Mouse (Mus musculus) liver, embryonic 13.5 days (tissue): ENCODE data around the gene Gcgr. TPM values are rescaled to one million over a fixed set of nuclear protein-coding genes. Genes with fewer than 3 reads are reported as not detected.
A peak's percentile ranks its signal among the peaks of the same experiment; 100 is the strongest.
"Not testable (repeated sequence)": the region's sequence is repeated elsewhere in the genome, so short reads cannot be mapped to it uniquely, and the experiment has no call there.

ENCODE experiments used
- ATAC-seq: fragments of 200-750 bp; cut with Nextera tagmentation; 2 replicates; pipeline ENCODE4 v1.8.0; 2017; ENCODE audit warnings: low read depth, mild to moderate bottlenecking, moderate number of reproducible peaks, moderate library complexity
- DNase-seq: peaks from one replicate; pipeline ENCODE4 v3.0.0; 2022
- H3K27ac ChIP-seq: fragments of 300-500 bp; sonication (generic); 2 replicates; pipeline ENCODE4 v1.5.1; 2015; ENCODE audit warnings: moderate library complexity, mild to moderate bottlenecking, inconsistent platforms
- H3K27me3 ChIP-seq: fragments of 300-500 bp; sonication (generic); 2 replicates; pipeline ENCODE4 v1.6.1; 2015; ENCODE audit warnings: mild to moderate bottlenecking, inconsistent platforms
- H3K36me3 ChIP-seq: fragments of 300-500 bp; sonication (generic); 2 replicates; pipeline ENCODE4 v1.6.1; 2015; ENCODE audit warnings: mild to moderate bottlenecking, inconsistent platforms
- H3K4me1 ChIP-seq: fragments of 300-500 bp; sonication (generic); replicated peaks from 2 replicates; pipeline ENCODE4 v1.6.1; 2015; ENCODE audit warnings: inconsistent platforms
- H3K4me2 ChIP-seq: fragments of 300-500 bp; sonication (generic); 2 replicates; pipeline ENCODE4 v1.6.1; 2015; ENCODE audit warnings: inconsistent platforms, mild to moderate bottlenecking, moderate library complexity
- H3K4me3 ChIP-seq: fragments of 300-500 bp; sonication (generic); replicated peaks from 2 replicates; pipeline ENCODE4 v1.5.1; 2015; ENCODE audit warnings: mild to moderate bottlenecking, inconsistent platforms
- H3K9ac ChIP-seq: fragments of 300-500 bp; sonication (generic); 2 replicates; pipeline ENCODE4 v1.6.1; 2015; ENCODE audit warnings: mild to moderate bottlenecking, inconsistent platforms
- H3K9me3 ChIP-seq: fragments of 300-500 bp; sonication (generic); replicated peaks from 2 replicates; pipeline ENCODE4 v1.6.1; 2016; ENCODE audit warnings: inconsistent platforms
- WGBS: fragments of 180-500 bp; shearing (Covaris S2); methylation state at CpG from one replicate; pipeline ENCODE4 v1.1.7; 2015; ENCODE audit not compliant: insufficient replicate concordance; 5-methylcytosine and 5-hydroxymethylcytosine counted together
- polyA plus RNA-seq: library from polyadenylated mRNA; unstranded; fragments of >200 nt; fragmentation: Nextera tagmentation; extraction: Ambion mirVana; gene quantifications from 2 replicates; pipeline ENCODE4 v1.2.1, GENCODE M21; 2015

Gene Gcgr
- polyA plus RNA-seq, 1 experiment from 2014 or later, result 10.0 TPM

DNA sequence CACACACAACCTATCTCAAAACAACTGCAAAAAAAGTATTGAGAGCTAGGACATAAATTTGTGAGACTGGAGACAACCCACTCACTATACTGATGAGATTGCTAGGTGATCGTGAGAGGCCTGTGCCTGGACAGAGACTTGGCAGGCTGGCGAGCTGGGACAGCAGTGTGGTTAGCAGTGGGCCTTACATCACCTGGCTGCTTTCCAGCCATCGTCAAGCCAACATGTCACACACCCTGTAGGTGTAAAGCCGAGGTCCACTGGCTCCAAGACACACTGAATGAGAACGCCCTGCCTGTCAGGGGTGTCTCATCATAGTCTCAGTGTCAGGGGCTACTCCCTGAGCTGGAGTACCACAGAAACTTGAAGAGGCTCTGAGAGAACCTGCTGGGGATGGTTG lies 22.2 kb downstream of the Gcgr start:
- DNase-seq, result no peak
- no peak overlapping the region for H3K9ac ChIP-seq
- WGBS, result 62% methylated on average over 5 of the region's 5 CpGs

DNA sequence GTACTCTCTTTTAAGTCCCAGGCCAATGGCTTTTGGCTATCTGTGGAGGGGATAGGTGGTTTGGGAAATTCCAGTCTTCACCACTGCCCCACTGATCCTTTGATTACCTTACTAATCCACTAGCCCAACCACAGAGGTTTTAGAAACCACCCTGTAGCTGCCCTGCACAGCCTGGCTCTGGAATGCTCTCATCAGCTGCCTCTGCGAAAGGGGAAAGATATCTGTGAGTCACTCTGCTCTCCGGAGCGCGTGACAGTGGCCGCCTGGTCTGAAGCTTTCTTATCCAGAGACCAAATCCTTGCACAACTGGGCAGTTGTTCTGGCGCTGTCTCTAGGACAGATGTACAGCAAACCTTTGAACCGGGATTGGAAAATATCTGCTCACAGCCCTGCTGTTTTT lies 24.3 kb downstream of the Gcgr start:
- H3K4me3 ChIP-seq, result no peak overlapping the region
- DNase-seq (no peak), ATAC-seq (no peak)
- no peaks in the 10 kb centered on the region for H3K9me3 ChIP-seq
- WGBS, result 55% methylated on average over 7 of the region's 7 CpGs
- no peak overlapping the region for H3K9ac ChIP-seq
- no peak overlapping the region for H3K27ac ChIP-seq
- H3K4me2 ChIP-seq, result no peak overlapping the region
- H3K27me3 ChIP-seq, result no peaks in the 10 kb centered on the region
- H3K4me1 ChIP-seq, result peaks cover 8% of the 10 kb centered on the region
- H3K36me3 ChIP-seq, result peaks cover 7% of the 10 kb centered on the region

More for the DNA sequence above, 22.2 kb downstream of the Gcgr start:
- no peaks in the 10 kb centered on the region for H3K27me3 ChIP-seq
- H3K4me2 ChIP-seq, result no peak overlapping the region
- no peak overlapping the region for H3K27ac ChIP-seq
- H3K36me3 ChIP-seq, result no peaks in the 10 kb centered on the region
- H3K4me1 ChIP-seq, result peaks cover 27% of the 10 kb centered on the region
- H3K9me3 ChIP-seq, result no peaks in the 10 kb centered on the region
- no peak overlapping the region for H3K4me3 ChIP-seq
- no peak for ATAC-seq

DNA sequence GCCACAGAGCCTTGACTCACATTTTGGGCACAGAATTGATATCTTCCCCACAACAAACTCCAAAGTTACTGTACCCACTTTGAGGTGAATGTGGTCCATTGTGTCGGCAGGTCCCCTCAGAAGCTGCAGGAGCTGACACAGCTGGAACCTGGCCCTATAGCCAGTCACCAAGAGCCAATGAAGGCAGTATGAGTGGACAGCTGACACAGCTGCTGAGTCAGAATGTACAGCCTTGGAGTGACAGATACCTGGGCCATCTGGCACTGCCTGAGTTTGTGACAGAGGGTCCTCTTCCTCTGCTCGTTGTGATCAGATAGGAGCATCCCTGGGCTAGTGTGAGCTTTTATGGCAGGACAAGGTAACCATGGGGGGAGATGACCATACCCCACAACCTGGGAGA lies 24.8 kb downstream of the Gcgr start:
- ATAC-seq, result no peak
- Histone ChIP-seq H3K36me3 (peaks cover 12% of the 10 kb centered on the region), H3K27ac (no peak overlapping the region), H3K4me1 (peaks cover 4% of the 10 kb centered on the region), H3K9ac (no peak overlapping the region), H3K27me3 (no peaks in the 10 kb centered on the region), H3K9me3 (no peaks in the 10 kb centered on the region), H3K4me2 (no peak overlapping the region), H3K4me3 (no peak overlapping the region)
- DNase-seq, result no peak
- WGBS, result 29% methylated on average over 2 of the region's 2 CpGs

DNA sequence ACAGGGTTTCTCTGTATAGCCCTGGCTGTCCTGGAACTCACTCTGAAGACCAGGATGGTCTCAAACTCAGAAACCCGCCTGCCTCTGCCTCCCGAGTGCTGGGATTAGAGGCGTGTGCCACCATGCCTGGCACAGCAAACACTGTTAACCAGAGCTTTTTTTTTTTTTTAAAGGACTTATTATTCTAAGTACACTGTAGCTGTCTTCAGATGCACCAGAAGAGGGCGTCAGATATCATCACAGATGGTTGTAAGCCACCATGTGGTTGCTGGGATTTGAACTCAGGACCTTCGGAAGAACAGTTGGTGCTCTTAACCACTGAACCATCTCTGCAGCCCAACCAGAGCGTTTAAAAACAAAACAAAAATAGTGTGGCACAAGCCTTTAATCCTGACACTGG lies 28.3 kb downstream of the Gcgr start:
- 75% methylated on average over 6 of the region's 6 CpGs for WGBS
- not testable (repeated sequence) for H3K9ac ChIP-seq, H3K4me1 ChIP-seq, H3K4me3 ChIP-seq, H3K9me3 ChIP-seq, H3K27me3 ChIP-seq, H3K27ac ChIP-seq, ATAC-seq, H3K4me2 ChIP-seq, DNase-seq
- peaks cover 47% of the 10 kb centered on the region for H3K36me3 ChIP-seq

DNA sequence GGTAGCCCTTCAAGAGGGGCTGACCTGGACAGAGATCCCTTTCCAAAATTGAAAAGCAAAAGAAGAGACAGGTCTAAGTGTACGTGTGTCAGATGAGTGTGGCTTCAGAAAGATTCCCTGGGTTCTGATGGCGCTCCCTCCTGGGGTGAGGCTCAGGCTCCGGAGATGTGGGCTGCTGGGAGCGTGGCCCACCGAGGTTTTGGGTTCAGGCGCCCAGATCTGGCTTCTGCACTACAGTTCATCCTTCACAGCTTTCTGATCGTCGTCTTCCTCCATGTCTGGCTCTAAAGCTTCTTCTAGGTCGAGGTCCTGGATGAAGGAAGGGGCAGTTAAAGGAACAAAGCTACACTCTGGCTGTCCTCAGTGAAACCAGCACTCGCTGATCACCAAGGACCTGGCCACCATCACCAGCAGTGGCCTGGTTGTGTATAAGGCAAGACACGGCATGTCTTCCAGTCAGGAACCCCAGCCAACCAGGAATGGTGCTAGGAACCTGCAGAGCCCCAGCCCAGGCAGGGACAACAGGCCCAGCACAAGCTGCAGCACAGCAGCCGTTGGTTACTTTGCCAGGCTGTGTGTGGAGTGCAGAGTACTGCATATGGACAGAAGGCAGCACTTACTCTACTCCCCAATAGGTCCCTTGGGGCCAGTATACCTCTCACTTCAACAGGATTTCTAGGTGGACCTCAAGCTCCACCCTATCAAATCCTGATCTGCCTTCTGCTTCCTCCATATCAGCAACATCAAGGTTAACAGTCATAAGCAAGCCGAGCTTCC lies 30.6 kb downstream of the Gcgr start:
- H3K4me1 ChIP-seq, result no peaks in the 10 kb centered on the region
- H3K9me3 ChIP-seq, result no peaks in the 10 kb centered on the region
- H3K27ac ChIP-seq, result no peak overlapping the region
- peaks cover 69% of the 10 kb centered on the region for H3K36me3 ChIP-seq
- WGBS, result 80% methylated on average over 13 of the region's 13 CpGs
- DNase-seq (no peak), ATAC-seq (no peak)
- no peak overlapping the region for H3K9ac ChIP-seq
- H3K27me3 ChIP-seq, result no peaks in the 10 kb centered on the region
- no peak overlapping the region for H3K4me3 ChIP-seq
- no peak overlapping the region for H3K4me2 ChIP-seq

DNA sequence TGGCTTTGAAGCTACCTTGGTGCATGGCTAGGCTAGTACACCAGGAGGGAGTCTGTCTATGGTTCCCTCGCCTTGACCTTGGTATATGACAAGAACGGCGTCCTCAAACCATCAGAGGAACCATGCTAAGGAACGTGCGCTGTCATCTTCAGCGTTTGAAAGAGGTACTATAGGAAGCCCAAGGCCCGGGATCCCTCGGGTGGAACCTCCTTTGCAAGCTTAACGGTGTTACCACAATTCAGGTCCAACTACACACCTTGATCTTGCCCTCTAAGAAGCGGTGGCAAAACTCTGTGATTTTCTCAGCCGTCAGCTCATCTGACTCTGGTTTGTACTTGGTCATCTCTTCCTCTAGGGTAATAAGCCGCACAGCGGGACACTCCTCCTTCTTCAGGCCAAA lies 32.5 kb downstream of the Gcgr start:
- peaks cover 87% of the 10 kb centered on the region for H3K36me3 ChIP-seq
- no peak for DNase-seq

DNA sequence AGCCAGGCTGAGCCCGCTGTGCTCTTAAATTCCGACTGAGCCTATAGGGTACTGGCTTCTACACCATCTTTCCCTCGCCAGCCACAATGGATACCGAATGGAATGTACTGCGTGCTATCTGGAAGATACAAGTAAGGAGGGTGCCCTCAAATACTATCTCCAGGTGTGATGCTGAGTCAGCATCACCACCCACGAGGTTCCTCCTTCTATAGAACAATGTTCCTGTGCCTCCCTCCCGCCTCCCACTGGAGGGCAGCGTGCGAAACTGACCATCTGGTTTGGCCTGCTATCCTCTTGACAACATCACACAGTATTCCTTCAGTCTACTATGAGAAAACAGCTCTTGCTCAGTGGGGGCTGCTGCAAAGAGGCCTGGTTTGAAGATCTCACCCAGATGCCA lies 34.6 kb downstream of the Gcgr start:
- Histone ChIP-seq H3K4me1 (peaks cover 25% of the 10 kb centered on the region), H3K36me3 (peaks cover 95% of the 10 kb centered on the region), H3K27me3 (no peaks in the 10 kb centered on the region), H3K9ac (no peak overlapping the region), H3K4me3 (no peak overlapping the region), H3K9me3 (no peaks in the 10 kb centered on the region), H3K4me2 (no peak overlapping the region), H3K27ac (no peak overlapping the region)
- DNase-seq (no peak), ATAC-seq (no peak)
- 82% methylated on average over 9 of the region's 9 CpGs for WGBS

More for the DNA sequence above, 32.5 kb downstream of the Gcgr start:
- no peak overlapping the region for H3K27ac ChIP-seq
- H3K4me2 ChIP-seq, result no peak overlapping the region
- no peak overlapping the region for H3K9ac ChIP-seq
- H3K4me1 ChIP-seq, result peaks cover 12% of the 10 kb centered on the region; the same call in 1 of the 2 replicates
- ATAC-seq, result no peak
- WGBS, result 87% methylated on average over 13 of the region's 13 CpGs
- H3K4me3 ChIP-seq, result no peak overlapping the region
- no peaks in the 10 kb centered on the region for H3K27me3 ChIP-seq
- no peaks in the 10 kb centered on the region for H3K9me3 ChIP-seq

DNA sequence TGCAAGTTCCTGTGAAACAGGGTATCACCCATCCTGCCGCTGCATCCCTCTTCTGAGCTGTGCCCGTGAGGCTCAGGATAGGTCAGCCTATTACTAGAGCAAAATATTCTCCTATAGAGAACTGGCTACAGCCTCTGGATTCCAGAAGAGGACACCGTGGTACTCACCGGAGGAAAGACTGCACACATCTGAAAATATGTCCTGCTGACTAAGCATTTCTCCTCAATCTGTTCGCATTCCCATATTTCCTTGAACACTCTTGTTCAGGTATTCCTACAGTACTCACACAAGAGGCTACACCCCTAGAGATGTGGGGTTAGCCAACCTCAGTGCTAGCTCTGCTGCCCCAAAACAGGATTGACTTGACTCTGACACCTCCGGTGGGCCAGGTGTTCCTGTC lies 37.8 kb downstream of the Gcgr start:
- ATAC-seq (no peak), DNase-seq (no peak)
- no peak overlapping the region for H3K4me2 ChIP-seq
- no peaks in the 10 kb centered on the region for H3K9me3 ChIP-seq
- H3K9ac ChIP-seq, result no peak overlapping the region
- peaks cover 49% of the 10 kb centered on the region for H3K4me1 ChIP-seq
- 88% methylated on average over 6 of the region's 6 CpGs for WGBS
- no peak overlapping the region for H3K4me3 ChIP-seq
- H3K36me3 ChIP-seq, result peaks cover 77% of the 10 kb centered on the region
- H3K27me3 ChIP-seq, result no peaks in the 10 kb centered on the region
- no peak overlapping the region for H3K27ac ChIP-seq

DNA sequence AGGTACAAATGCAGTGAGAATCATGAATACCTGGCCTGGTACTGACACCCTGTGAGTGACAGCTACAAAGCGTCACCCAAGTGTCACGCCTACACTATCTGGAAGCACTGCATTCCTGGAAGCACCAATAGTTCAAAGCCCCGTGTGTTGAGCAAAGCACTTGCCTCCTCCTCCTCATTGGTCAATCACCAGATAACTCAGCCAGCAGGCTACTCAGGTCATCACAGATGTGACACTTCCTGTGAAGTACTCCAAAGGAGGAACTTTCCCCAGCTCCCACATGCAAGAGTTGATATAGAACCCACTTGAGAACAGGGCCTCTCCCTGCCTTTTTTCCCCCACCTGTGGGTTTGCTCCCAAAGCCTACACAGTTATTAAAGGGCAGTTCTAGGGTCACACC lies 40.6 kb downstream of the Gcgr start:
- WGBS, result 34% methylated on average over 3 of the region's 3 CpGs
- H3K36me3 ChIP-seq, result peaks cover 50% of the 10 kb centered on the region
- ATAC-seq, result no peak
- DNase-seq, result no peak
- H3K4me3 ChIP-seq, result peak overlapping the region; percentile 96
- H3K27ac ChIP-seq, result peak overlapping the region; percentile 90
- H3K9ac ChIP-seq, result peak overlapping the region; percentile 95
- H3K9me3 ChIP-seq, result no peaks in the 10 kb centered on the region
- peaks cover 69% of the 10 kb centered on the region for H3K4me1 ChIP-seq
- H3K27me3 ChIP-seq, result no peaks in the 10 kb centered on the region
- H3K4me2 ChIP-seq, result peak overlapping the region; percentile 93

DNA sequence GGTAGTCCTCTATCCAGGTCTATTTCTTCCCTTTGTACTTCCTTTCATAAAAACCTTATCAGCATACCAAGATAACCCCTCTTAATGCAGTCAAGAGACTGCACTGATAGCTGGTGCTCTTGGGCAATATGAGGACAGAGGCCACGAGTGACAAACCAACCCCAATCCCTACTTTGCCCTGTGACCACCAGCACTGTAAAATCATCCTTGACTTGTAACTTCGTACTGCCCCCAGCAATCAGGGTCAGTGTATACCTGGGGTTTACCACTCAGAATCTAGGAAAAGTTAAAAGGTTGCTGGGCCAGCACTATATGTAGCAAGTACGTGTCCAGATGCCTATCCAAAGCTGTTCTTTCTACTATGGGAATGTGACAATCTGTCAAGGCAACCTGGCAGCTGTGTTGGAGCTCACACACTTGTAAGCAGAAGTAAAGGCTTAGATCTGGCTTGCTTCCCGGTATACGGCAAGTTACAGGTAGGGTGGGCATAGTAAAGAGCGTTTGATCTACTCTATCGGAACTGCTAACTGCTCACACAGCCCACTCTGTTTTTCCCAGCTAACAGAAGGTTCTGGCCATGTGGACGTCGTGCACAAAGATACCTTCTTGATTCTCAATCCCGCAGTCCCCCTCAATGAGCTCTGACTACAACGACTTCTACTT lies 41.4 kb downstream of the Gcgr start:
- no peak for DNase-seq
- Histone ChIP-seq H3K4me3 (peak overlapping the region; percentile 96), H3K9ac (peak overlapping the region; percentile 95), H3K4me2 (peak overlapping the region; percentile 93), H3K36me3 (peaks cover 42% of the 10 kb centered on the region), H3K27ac (peak overlapping the region; percentile 90), H3K9me3 (no peaks in the 10 kb centered on the region), H3K4me1 (peaks cover 73% of the 10 kb centered on the region), H3K27me3 (no peaks in the 10 kb centered on the region)
- no peak for ATAC-seq
- 4% methylated on average over 11 of the region's 11 CpGs for WGBS

DNA sequence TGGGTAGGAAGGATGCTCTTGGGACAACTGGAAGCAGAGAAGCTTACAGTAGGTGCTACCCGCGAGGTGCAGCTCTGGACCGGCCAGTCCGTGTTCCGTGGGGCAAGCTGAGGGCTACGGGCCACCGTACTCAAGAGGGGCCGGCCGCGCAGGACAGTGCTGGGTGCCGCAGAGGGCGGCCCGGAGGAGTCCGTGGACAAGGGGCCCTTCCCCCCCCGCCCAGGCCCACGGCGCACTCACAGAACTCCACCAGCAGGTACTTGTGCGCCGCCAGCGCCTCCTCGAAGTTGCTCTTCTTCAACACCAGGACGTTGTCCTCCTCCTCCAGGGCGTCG lies 41.9 kb downstream of the Gcgr start:
- Histone ChIP-seq H3K4me2 (peak overlapping the region; percentile 93), H3K4me1 (peaks cover 73% of the 10 kb centered on the region), H3K27me3 (no peaks in the 10 kb centered on the region), H3K9me3 (no peaks in the 10 kb centered on the region), H3K36me3 (peaks cover 41% of the 10 kb centered on the region), H3K4me3 (peak overlapping the region; percentile 96), H3K9ac (peak overlapping the region; percentile 95), H3K27ac (peak overlapping the region; percentile 90)
- WGBS, result 0% methylated on average over 22 of the region's 24 CpGs
- peak; percentile 2 for ATAC-seq
- DNase-seq, result no peak
